Mouse (Mus musculus): ENCODE measurements around the gene Med16. TPM values are rescaled to one million over a fixed set of nuclear protein-coding genes. Genes with fewer than 3 reads are reported as not detected.

Gene Med16
- polyA plus RNA-seq, 1 experiment from 2014 or later: 44.9 TPM

- Histone ChIP-seq H3K4me1 (replicated peaks; ENCODE audit: insufficient read depth, low read length) (peaks cover 39% of the 10 kb centered on the region), H3K27me3 (ENCODE audit: insufficient read depth, low read length) (no peaks in the 10 kb centered on the region), H3K36me3 (ENCODE audit: insufficient read depth, low read length) (peaks cover 56% of the 10 kb centered on the region), H3K4me2 (ENCODE audit: low read length) (0 out of 2 replicates have a peak overlapping the region, but pooled peaks have one; percentile 8), H3K27ac (peak overlapping the region; percentile 61), H3K9ac (ENCODE audit: low read depth, low read length) (no peak overlapping the region), H3K4me3 (replicated peaks; ENCODE audit: low read depth, low read length) (no peak overlapping the region), H3K9me3 (replicated peaks; ENCODE audit: low read length) (no peaks in the 10 kb centered on the region)
- 41% methylated on average over 25 of the region's 25 CpGs for WGBS
- DNase-seq (ENCODE audit: low spot score): no peak
- ATAC-seq (replicated peaks; ENCODE audit: low FRiP score, low read depth): peak; percentile 3; the same call in 1 of the 2 replicates
- no peak for TF ChIP-seq CTCF (IDR thresholded peaks at IDR 0.05; ENCODE audit: low read depth)
These were observed 47.3 kb downstream of the Med16 start for GRCm38 (mm10) chr10:79861230-79862048.

- Histone ChIP-seq H3K9ac (ENCODE audit: low read depth, low read length) (no peak overlapping the region), H3K27ac (peak overlapping the region; percentile 36; the same call in 1 of the 2 replicates), H3K4me1 (replicated peaks; ENCODE audit: insufficient read depth, low read length) (peaks cover 39% of the 10 kb centered on the region), H3K4me2 (ENCODE audit: low read length) (no peak overlapping the region), H3K27me3 (ENCODE audit: insufficient read depth, low read length) (no peaks in the 10 kb centered on the region), H3K4me3 (replicated peaks; ENCODE audit: low read depth, low read length) (no peak overlapping the region), H3K36me3 (ENCODE audit: insufficient read depth, low read length) (peaks cover 56% of the 10 kb centered on the region), H3K9me3 (replicated peaks; ENCODE audit: low read length) (no peaks in the 10 kb centered on the region)
- no peak for ATAC-seq (replicated peaks; ENCODE audit: low FRiP score, low read depth)
- no peak for TF ChIP-seq CTCF (IDR thresholded peaks at IDR 0.05; ENCODE audit: low read depth)
- 81% methylated on average over 26 of the region's 26 CpGs for WGBS
- DNase-seq (ENCODE audit: low spot score): no peak
These were observed 48.4 kb downstream of the Med16 start for GRCm38 (mm10) chr10:79860079-79860911.

DNA sequence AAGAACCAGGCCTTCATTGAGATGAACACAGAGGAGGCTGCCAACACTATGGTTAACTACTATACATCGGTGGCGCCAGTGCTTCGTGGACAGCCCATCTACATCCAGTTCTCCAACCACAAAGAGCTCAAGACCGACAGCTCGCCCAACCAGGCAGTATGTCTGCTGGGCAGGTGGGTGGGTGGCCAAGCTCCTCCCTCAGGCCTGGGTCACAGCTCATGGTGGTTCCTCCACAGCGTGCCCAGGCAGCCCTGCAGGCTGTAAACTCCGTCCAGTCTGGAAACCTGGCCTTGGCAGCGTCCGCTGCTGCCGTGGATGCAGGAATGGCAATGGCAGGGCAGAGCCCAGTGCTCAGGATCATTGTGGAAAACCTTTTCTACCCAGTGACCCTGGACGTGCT lies 49.6 kb downstream of the Med16 start:
- Histone ChIP-seq H3K4me1 (replicated peaks; ENCODE audit: insufficient read depth, low read length) (peaks cover 39% of the 10 kb centered on the region), H3K9me3 (replicated peaks; ENCODE audit: low read length) (no peaks in the 10 kb centered on the region), H3K9ac (ENCODE audit: low read depth, low read length) (no peak overlapping the region), H3K27ac (peak overlapping the region; percentile 25; the same call in 1 of the 2 replicates), H3K4me2 (ENCODE audit: low read length) (no peak overlapping the region), H3K27me3 (ENCODE audit: insufficient read depth, low read length) (no peaks in the 10 kb centered on the region), H3K4me3 (replicated peaks; ENCODE audit: low read depth, low read length) (no peak overlapping the region), H3K36me3 (ENCODE audit: insufficient read depth, low read length) (peaks cover 48% of the 10 kb centered on the region)
- ATAC-seq (replicated peaks; ENCODE audit: low FRiP score, low read depth) (no peak), DNase-seq (ENCODE audit: low spot score) (no peak)
- TF ChIP-seq CTCF (IDR thresholded peaks at IDR 0.05; ENCODE audit: low read depth): no peak
- 56% methylated on average over 11 of the region's 11 CpGs for WGBS

DNA sequence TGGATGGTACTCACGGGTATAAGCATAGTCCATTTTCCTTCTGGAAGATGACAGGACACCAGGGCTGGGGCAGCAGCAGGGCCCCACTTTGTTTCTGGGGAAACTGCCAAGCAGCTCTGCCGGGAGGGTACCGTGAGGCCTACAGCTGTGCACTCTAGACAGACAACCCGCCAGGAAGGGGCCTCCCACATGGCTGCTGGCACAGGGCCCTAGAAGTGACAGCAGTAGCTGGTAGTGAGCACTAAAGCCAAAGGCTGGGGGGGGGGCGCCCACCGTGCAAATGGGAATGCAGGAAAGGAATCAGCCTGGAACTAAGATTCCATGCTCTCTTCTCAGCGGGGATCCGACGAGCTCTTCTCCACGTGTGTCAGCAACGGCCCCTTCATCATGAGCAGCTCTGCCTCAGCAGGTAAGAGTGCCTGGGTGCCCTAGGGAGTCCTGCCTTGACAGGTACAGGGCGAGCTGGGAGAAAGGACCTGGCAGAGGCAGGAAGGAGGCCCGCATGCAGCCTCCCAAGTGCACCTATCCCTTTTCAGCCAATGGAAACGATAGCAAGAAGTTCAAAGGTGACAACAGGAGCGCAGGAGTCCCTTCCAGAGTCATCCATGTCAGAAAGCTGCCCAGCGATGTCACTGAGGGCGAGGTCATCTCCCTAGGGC lies 50.2 kb downstream of the Med16 start:
- peak overlapping the region; percentile 91 for H3K4me2 ChIP-seq (ENCODE audit: low read length)
- 0 out of 2 replicates have a peak overlapping the region, but pooled peaks have one; percentile 27 for H3K9ac ChIP-seq (ENCODE audit: low read depth, low read length)
- WGBS: 33% methylated on average over 17 of the region's 17 CpGs
- H3K27ac ChIP-seq: 0 out of 2 replicates have a peak overlapping the region, but pooled peaks have one; percentile 2
- no peak for TF ChIP-seq CTCF (IDR thresholded peaks at IDR 0.05; ENCODE audit: low read depth)
- peak overlapping the region; percentile 96; the same call in 1 of the 2 replicates for H3K4me3 ChIP-seq (replicated peaks; ENCODE audit: low read depth, low read length)
- no peaks in the 10 kb centered on the region for H3K9me3 ChIP-seq (replicated peaks; ENCODE audit: low read length)
- DNase-seq (ENCODE audit: low spot score) (no peak), ATAC-seq (replicated peaks; ENCODE audit: low FRiP score, low read depth) (no peak)
- no peaks in the 10 kb centered on the region for H3K27me3 ChIP-seq (ENCODE audit: insufficient read depth, low read length)
- H3K4me1 ChIP-seq (replicated peaks; ENCODE audit: insufficient read depth, low read length): peaks cover 39% of the 10 kb centered on the region
- peaks cover 47% of the 10 kb centered on the region for H3K36me3 ChIP-seq (ENCODE audit: insufficient read depth, low read length)

DNA sequence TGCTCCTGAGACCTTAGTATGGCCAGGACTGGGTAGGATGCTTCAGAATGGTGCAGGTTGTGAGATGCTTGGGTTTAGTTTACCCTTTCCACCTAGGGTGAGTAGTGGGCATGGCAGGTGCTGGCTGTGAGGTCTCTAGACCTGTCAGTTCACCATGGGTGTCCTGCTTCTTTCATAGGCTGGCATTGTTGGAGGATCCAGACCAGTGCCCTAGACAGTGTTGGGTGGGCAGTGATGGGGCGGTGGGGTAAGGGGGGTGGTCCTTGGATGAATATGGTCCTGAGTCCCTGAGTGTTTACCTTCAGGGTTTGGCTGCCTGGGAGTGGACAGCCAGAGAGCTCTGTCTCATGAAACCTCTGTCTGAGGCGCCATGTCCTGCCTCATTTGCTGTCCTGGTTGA lies 50.8 kb downstream of the Med16 start:
- peak overlapping the region; percentile 96 for H3K4me3 ChIP-seq (replicated peaks; ENCODE audit: low read depth, low read length)
- TF ChIP-seq CTCF (IDR thresholded peaks at IDR 0.05; ENCODE audit: low read depth): no peak
- 59% methylated on average over 2 of the region's 2 CpGs for WGBS
- ATAC-seq (replicated peaks; ENCODE audit: low FRiP score, low read depth) (no peak), DNase-seq (ENCODE audit: low spot score) (no peak)
- H3K9ac ChIP-seq (ENCODE audit: low read depth, low read length): no peak overlapping the region
- H3K4me1 ChIP-seq (replicated peaks; ENCODE audit: insufficient read depth, low read length): peaks cover 43% of the 10 kb centered on the region
- peaks cover 44% of the 10 kb centered on the region for H3K36me3 ChIP-seq (ENCODE audit: insufficient read depth, low read length)
- 0 out of 2 replicates have a peak overlapping the region, but pooled peaks have one; percentile 2 for H3K27ac ChIP-seq
- H3K4me2 ChIP-seq (ENCODE audit: low read length): peak overlapping the region; percentile 91
- no peaks in the 10 kb centered on the region for H3K9me3 ChIP-seq (replicated peaks; ENCODE audit: low read length)
- no peaks in the 10 kb centered on the region for H3K27me3 ChIP-seq (ENCODE audit: insufficient read depth, low read length)

- Histone ChIP-seq H3K9me3 (replicated peaks; ENCODE audit: low read length) (no peaks in the 10 kb centered on the region), H3K9ac (ENCODE audit: low read depth, low read length) (peak overlapping the region; percentile 99), H3K4me2 (ENCODE audit: low read length) (peak overlapping the region; percentile 91), H3K27ac (peak overlapping the region; percentile 32; the same call in 1 of the 2 replicates), H3K36me3 (ENCODE audit: insufficient read depth, low read length) (peaks cover 40% of the 10 kb centered on the region), H3K4me1 (replicated peaks; ENCODE audit: insufficient read depth, low read length) (peaks cover 48% of the 10 kb centered on the region), H3K4me3 (replicated peaks; ENCODE audit: low read depth, low read length) (peak overlapping the region; percentile 96), H3K27me3 (ENCODE audit: insufficient read depth, low read length) (no peaks in the 10 kb centered on the region)
- ATAC-seq (replicated peaks; ENCODE audit: low FRiP score, low read depth): no peak
- TF ChIP-seq CTCF (IDR thresholded peaks at IDR 0.05; ENCODE audit: low read depth): no peak
- peak; percentile 81 for DNase-seq (ENCODE audit: low spot score)
- 1% methylated on average over 4 of the region's 4 CpGs for WGBS
These were observed 51.3 kb downstream of the Med16 start for GRCm38 (mm10) chr10:79857452-79857811.
